Mouse (Mus musculus): ENCODE results near the gene Ncstn. TPM values are rescaled to one million over a fixed set of nuclear protein-coding genes. Genes with fewer than 3 reads are reported as not detected.
A peak's percentile ranks its signal among the peaks of the same experiment; 100 is the strongest.

Ncstn gene
- polyA plus RNA-seq, 1 experiment from 2014 or later: 91.3 TPM

DNA sequence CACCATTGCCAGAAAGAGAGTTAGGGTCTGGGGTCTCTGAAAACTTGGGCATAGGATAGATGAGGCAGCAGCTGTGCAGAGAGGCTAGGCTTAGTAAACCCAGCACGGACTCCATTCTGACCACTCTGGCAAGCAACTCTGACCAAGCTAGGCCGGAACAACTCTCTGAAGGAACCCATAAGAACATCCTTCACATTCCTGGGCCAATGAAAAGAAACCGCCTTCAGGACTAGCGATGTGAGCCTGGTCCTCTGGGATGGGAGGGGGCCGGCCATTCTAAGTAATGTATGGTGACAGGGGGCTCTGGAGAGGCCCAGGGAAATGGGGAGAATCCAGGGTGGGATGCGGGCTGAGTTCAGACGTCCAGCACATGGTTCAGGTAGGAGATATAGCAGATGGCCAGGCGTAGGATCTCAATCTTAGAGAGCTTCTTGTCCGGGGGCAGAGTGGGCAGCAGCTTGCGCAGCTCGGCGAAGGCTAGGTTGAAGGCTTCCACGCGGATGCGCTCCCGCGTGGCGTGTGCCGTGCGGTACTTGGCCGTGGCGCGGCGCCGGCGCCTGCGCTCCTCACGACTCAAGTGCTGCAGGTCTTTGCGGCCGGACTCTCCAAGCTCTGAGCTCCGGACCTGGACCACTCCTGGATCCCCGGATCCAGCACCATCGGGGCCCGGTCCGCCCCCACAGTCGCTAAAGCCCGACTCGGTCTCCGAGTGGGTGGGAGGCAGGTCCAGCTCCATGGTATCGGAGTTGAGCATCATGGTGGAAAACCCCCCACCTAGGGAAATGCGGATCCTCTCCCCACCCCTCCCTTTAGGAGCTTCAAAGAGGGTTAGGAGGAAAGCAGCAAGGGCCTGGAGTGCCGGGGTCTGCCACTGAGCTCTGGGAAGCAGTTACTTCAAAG lies 28.8 kb downstream of the Ncstn start:
- Histone ChIP-seq H3K4me2 (ENCODE audit: low read depth, low read length) (peak overlapping the region; percentile 69), H3K27ac (replicated peaks; ENCODE audit: low read depth, low read length) (no peak overlapping the region), H3K9me3 (ENCODE audit: control insufficient read depth, low read length) (no peaks in the 10 kb centered on the region), H3K9ac (ENCODE audit: low read depth, low read length) (peak overlapping the region; percentile 67), H3K4me1 (ENCODE audit: control insufficient read depth, insufficient read depth, low read length) (peaks cover 22% of the 10 kb centered on the region), H3K36me3 (ENCODE audit: control insufficient read depth, insufficient read depth, low read length) (no peaks in the 10 kb centered on the region), H3K27me3 (replicated peaks; ENCODE audit: control insufficient read depth, insufficient read depth, low read length) (peaks cover 46% of the 10 kb centered on the region), H3K4me3 (ENCODE audit: low read depth, low read length) (peak overlapping the region; percentile 42)
- DNase-seq (ENCODE audit: low spot score) (no peak), ATAC-seq (ENCODE audit: low read depth) (no peak)
- WGBS: 4% methylated on average over 25 of the region's 42 CpGs

DNA sequence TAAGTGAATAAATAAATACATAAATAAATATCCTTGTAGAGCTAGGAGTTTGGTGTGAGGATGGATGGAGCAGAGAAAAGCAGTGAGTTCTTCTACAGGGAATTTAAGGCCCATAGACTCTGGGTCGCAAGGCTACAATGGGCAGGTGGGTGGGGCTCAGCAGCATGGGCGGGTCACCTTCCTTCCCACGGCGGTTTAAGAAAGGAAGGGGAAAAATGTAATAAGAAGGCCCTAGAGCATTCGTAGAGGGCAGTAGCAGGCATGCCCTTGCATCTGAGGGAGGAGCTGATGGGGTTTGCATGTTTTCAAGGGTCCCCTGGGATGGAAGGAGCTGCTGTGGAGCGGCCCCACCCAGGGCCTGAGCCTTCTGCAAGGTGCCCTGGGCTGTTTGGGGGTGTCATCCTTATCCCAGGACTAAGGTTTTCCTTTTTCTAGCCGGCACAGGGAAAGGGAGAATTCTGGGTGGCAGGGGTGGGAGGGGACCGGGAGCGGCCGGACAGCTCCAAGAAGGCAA lies 29.8 kb downstream of the Ncstn start:
- H3K27me3 ChIP-seq (replicated peaks; ENCODE audit: control insufficient read depth, insufficient read depth, low read length): peaks cover 46% of the 10 kb centered on the region
- no peak for ATAC-seq (ENCODE audit: low read depth)
- DNase-seq (ENCODE audit: low spot score): no peak
- H3K4me1 ChIP-seq (ENCODE audit: control insufficient read depth, insufficient read depth, low read length): peaks cover 17% of the 10 kb centered on the region
- no peaks in the 10 kb centered on the region for H3K9me3 ChIP-seq (ENCODE audit: control insufficient read depth, low read length)
- H3K9ac ChIP-seq (ENCODE audit: low read depth, low read length): 0 out of 2 replicates have a peak overlapping the region, but pooled peaks have one; percentile 22
- H3K4me2 ChIP-seq (ENCODE audit: low read depth, low read length): peak overlapping the region; percentile 69; the same call in 1 of the 2 replicates
- WGBS: 10% methylated on average over 9 of the region's 10 CpGs
- no peaks in the 10 kb centered on the region for H3K36me3 ChIP-seq (ENCODE audit: control insufficient read depth, insufficient read depth, low read length)
- H3K27ac ChIP-seq (replicated peaks; ENCODE audit: low read depth, low read length): no peak overlapping the region
- no peak overlapping the region for H3K4me3 ChIP-seq (ENCODE audit: low read depth, low read length)

DNA sequence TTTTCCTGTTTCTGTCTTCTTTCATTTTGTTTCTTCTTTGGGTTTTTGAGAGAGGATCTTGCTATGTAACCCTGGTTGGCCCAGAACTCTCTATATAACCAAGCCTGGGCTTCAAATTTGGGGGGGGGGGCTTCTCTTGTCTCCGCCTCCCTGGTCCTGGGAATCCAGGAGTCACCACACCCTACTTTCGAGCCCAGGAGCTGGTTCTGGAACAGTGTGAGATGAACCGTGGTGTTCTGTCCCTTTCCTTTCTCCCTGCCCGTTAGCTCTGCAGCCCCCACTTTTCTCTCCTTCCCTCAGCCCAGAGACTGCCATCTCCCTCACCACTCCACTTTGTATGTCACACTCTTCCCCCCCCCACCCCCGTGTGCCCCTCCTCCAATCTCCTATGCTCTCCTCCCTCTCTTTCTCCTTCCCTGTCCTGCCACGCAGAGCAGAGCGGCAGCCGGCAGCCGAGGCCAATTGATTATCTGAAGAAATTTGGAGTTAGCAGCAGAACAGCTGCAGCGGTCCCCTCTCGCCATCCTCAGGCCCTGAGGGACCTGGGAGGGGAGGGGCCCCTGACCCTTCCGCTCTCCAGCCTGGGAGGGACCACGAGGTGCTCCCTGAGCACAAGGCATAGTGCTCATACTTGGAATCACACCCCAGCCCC lies 33.3 kb downstream of the Ncstn start:
- H3K36me3 ChIP-seq (ENCODE audit: control insufficient read depth, insufficient read depth, low read length): no peaks in the 10 kb centered on the region
- H3K4me2 ChIP-seq (ENCODE audit: low read depth, low read length): peak overlapping the region; percentile 24; the same call in 1 of the 2 replicates
- peak overlapping the region; percentile 37; the same call in 1 of the 2 replicates for H3K9ac ChIP-seq (ENCODE audit: low read depth, low read length)
- peaks cover 23% of the 10 kb centered on the region for H3K27me3 ChIP-seq (replicated peaks; ENCODE audit: control insufficient read depth, insufficient read depth, low read length)
- H3K4me3 ChIP-seq (ENCODE audit: low read depth, low read length): no peak overlapping the region
- 17% methylated on average over 13 of the region's 13 CpGs for WGBS
- peak; percentile 39 for ATAC-seq (ENCODE audit: low read depth)
- peaks cover 14% of the 10 kb centered on the region for H3K4me1 ChIP-seq (ENCODE audit: control insufficient read depth, insufficient read depth, low read length)
- H3K9me3 ChIP-seq (ENCODE audit: control insufficient read depth, low read length): no peaks in the 10 kb centered on the region
- peak overlapping the region; percentile 58 for H3K27ac ChIP-seq (replicated peaks; ENCODE audit: low read depth, low read length)
- DNase-seq (ENCODE audit: low spot score): peak; percentile 66

DNA sequence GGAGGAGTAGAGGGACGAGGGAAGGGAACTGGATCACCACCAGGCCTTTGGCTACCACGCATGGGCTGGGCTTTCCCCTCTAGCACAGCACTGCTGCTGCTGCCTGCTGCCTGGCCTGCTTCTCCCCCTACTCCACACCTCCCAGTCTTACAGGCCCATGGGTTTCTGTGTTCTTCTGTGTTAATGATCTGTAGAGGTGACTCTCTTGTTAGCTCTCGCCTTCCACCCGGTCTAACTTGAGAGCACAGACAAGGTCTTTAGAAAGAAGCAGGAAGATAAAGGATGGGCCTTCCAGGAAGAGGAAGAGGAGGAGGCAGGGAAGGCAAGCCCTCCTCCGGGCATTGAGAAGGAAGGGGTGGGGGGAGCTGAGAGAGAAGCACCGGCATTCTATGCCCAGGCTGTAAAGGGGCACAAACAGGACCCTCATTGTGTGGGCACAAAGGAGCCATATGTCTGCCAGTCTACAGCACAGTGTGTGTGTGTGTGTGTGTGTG lies 34.3 kb downstream of the Ncstn start:
- H3K9ac ChIP-seq (ENCODE audit: low read depth, low read length): no peak overlapping the region
- H3K27ac ChIP-seq (replicated peaks; ENCODE audit: low read depth, low read length): peak overlapping the region; percentile 58
- DNase-seq (ENCODE audit: low spot score): peak; percentile 46

DNA sequence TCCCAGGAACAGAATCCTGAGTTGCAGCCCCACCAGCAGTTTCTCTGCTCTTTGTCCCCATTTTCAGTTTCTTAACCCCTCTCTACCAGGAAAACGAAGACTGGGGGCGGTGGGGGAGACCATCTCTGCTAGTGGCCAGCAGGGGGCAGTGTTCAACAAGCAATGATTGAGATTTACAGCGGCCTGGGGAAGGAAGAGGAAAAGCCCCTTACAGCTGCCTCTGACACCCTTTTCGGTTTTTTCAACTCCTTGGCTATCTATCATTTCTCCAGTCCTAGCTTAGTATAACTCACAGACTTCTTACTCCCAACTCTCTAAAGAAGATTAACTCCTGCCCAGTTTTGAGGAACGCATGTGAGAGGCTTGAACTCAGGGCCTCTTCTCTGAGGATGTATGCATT lies 35.7 kb downstream of the Ncstn start:
- WGBS: 18% methylated on average over 4 of the region's 5 CpGs
- H3K9me3 ChIP-seq (ENCODE audit: control insufficient read depth, low read length): no peaks in the 10 kb centered on the region
- H3K36me3 ChIP-seq (ENCODE audit: control insufficient read depth, insufficient read depth, low read length): no peaks in the 10 kb centered on the region
- ATAC-seq (ENCODE audit: low read depth): peak; percentile 64; the same call in 1 of the 2 replicates
- no peak overlapping the region for H3K4me3 ChIP-seq (ENCODE audit: low read depth, low read length)
- H3K27me3 ChIP-seq (replicated peaks; ENCODE audit: control insufficient read depth, insufficient read depth, low read length): peaks cover 3% of the 10 kb centered on the region; the same call in 1 of the 2 replicates
- DNase-seq (ENCODE audit: low spot score): peak; percentile 88
- H3K9ac ChIP-seq (ENCODE audit: low read depth, low read length): no peak overlapping the region
- H3K27ac ChIP-seq (replicated peaks; ENCODE audit: low read depth, low read length): no peak overlapping the region
- no peaks in the 10 kb centered on the region; the same call in 1 of the 2 replicates for H3K4me1 ChIP-seq (ENCODE audit: control insufficient read depth, insufficient read depth, low read length)
- H3K4me2 ChIP-seq (ENCODE audit: low read depth, low read length): peak overlapping the region; percentile 15; the same call in 1 of the 2 replicates

More for the DNA sequence above, 34.3 kb downstream of the Ncstn start:
- peaks cover 14% of the 10 kb centered on the region for H3K27me3 ChIP-seq (replicated peaks; ENCODE audit: control insufficient read depth, insufficient read depth, low read length)
- peaks cover 5% of the 10 kb centered on the region; the same call in 1 of the 2 replicates for H3K4me1 ChIP-seq (ENCODE audit: control insufficient read depth, insufficient read depth, low read length)
- 31% methylated on average over 6 of the region's 6 CpGs for WGBS
- H3K4me2 ChIP-seq (ENCODE audit: low read depth, low read length): peak overlapping the region; percentile 24; the same call in 1 of the 2 replicates
- no peaks in the 10 kb centered on the region for H3K9me3 ChIP-seq (ENCODE audit: control insufficient read depth, low read length)
- 0 out of 2 replicates have a peak overlapping the region, but pooled peaks have one; percentile 16 for H3K4me3 ChIP-seq (ENCODE audit: low read depth, low read length)
- no peaks in the 10 kb centered on the region for H3K36me3 ChIP-seq (ENCODE audit: control insufficient read depth, insufficient read depth, low read length)
- peak; percentile 34; the same call in 1 of the 2 replicates for ATAC-seq (ENCODE audit: low read depth)

DNA sequence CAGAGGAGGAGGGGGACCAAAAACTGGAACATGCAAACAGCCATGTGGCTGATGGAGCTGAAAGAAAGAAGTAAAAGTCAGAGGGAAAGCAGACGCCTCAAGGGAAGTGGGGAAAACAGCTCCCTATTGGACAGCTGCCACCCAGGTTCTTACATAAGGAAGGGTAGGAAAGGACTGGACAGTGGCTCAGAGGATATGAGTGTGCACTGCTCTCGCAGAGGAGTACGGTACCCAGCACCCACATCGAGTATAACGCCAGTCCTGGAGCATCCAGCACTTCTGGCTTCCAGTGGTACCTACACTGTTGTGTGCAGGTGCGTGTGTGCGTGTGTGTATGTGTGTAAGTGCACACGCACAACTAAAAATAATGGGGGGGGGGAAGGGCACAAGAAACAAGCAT lies 36.2 kb downstream of the Ncstn start:
- Histone ChIP-seq H3K9me3 (ENCODE audit: control insufficient read depth, low read length) (no peaks in the 10 kb centered on the region), H3K27me3 (replicated peaks; ENCODE audit: control insufficient read depth, insufficient read depth, low read length) (peaks cover 3% of the 10 kb centered on the region; the same call in 1 of the 2 replicates), H3K4me1 (ENCODE audit: control insufficient read depth, insufficient read depth, low read length) (no peaks in the 10 kb centered on the region; the same call in 1 of the 2 replicates), H3K27ac (replicated peaks; ENCODE audit: low read depth, low read length) (no peak overlapping the region), H3K9ac (ENCODE audit: low read depth, low read length) (no peak overlapping the region), H3K4me3 (ENCODE audit: low read depth, low read length) (no peak overlapping the region), H3K4me2 (ENCODE audit: low read depth, low read length) (no peak overlapping the region), H3K36me3 (ENCODE audit: control insufficient read depth, insufficient read depth, low read length) (no peaks in the 10 kb centered on the region)
- DNase-seq (ENCODE audit: low spot score): no peak
- 72% methylated on average over 8 of the region's 8 CpGs for WGBS
- ATAC-seq (ENCODE audit: low read depth): no peak

DNA sequence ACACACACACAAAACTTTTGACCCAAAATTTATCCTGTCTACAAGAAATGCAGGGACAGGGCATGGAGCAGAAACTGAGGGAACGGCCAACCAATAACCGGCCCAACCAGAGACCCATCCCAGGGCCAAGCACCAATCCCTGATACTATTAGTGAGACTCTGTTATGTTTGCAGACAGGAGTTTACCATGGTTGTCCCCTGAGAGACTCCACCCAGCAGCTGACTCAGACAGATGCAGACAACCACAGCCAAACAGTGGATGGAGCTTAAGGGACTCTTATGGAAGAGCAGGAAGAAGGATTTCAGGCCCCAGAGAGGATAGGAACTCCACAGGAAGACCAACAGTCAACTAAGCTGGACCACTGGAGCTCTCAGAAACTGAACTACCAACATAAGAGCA lies 52.7 kb downstream of the Ncstn start:
- no peak overlapping the region for H3K4me3 ChIP-seq (ENCODE audit: low read depth, low read length)
- H3K4me1 ChIP-seq (ENCODE audit: control insufficient read depth, insufficient read depth, low read length): peaks cover 17% of the 10 kb centered on the region
- H3K36me3 ChIP-seq (ENCODE audit: control insufficient read depth, insufficient read depth, low read length): no peaks in the 10 kb centered on the region
- H3K27ac ChIP-seq (replicated peaks; ENCODE audit: low read depth, low read length): no peak overlapping the region
- ATAC-seq (ENCODE audit: low read depth) (no peak), DNase-seq (ENCODE audit: low spot score) (no peak)
- no peaks in the 10 kb centered on the region for H3K27me3 ChIP-seq (replicated peaks; ENCODE audit: control insufficient read depth, insufficient read depth, low read length)
- no peaks in the 10 kb centered on the region for H3K9me3 ChIP-seq (ENCODE audit: control insufficient read depth, low read length)
- H3K9ac ChIP-seq (ENCODE audit: low read depth, low read length): no peak overlapping the region
- 89% methylated on average over 2 of the region's 2 CpGs for WGBS
- H3K4me2 ChIP-seq (ENCODE audit: low read depth, low read length): no peak overlapping the region
